Mouse (Mus musculus) midbrain, postnatal 0 days (tissue): ENCODE data around the gene Pilrb2. TPM values are rescaled to one million over a fixed set of nuclear protein-coding genes. Genes with fewer than 3 reads are reported as not detected.
"Not testable (repeated sequence)": the region's sequence is repeated elsewhere in the genome, so short reads cannot be mapped to it uniquely, and the experiment has no call there.

Experiments
- ATAC-seq: fragments of 200-750 bp; cut with Nextera tagmentation; 2 replicates; pipeline ENCODE4 v1.8.0; 2017; ENCODE audit warnings: moderate number of reproducible peaks, mild to moderate bottlenecking, moderate TSS enrichment, moderate library complexity; ENCODE audit not compliant: low FRiP score
- DNase-seq: peaks from one replicate; pipeline ENCODE4 v3.0.0-alpha.2; 2015; ENCODE audit warnings: low spot score
- H3K27ac ChIP-seq: fragments of 300-500 bp; sonication (generic); 2 replicates; pipeline ENCODE4 v1.5.1; 2014; ENCODE audit warnings: low read depth, mild to moderate bottlenecking, low read length, mixed read lengths
- H3K27me3 ChIP-seq: fragments of 300-500 bp; sonication (generic); 2 replicates; pipeline ENCODE4 v1.6.1; 2014; ENCODE audit warnings: low read length, control low read depth, mixed read lengths; ENCODE audit not compliant: insufficient read depth
- H3K36me3 ChIP-seq: fragments of 300-500 bp; sonication (generic); 2 replicates; pipeline ENCODE4 v1.6.1; 2014; ENCODE audit warnings: low read length, control low read depth, mixed read lengths; ENCODE audit not compliant: insufficient read depth
- H3K4me1 ChIP-seq: fragments of 300-500 bp; sonication (generic); 2 replicates; pipeline ENCODE4 v1.6.1; 2014; ENCODE audit warnings: mild to moderate bottlenecking, control low read depth, antibody characterized with exemption, low read length, mixed read lengths; ENCODE audit not compliant: insufficient read depth
- H3K4me2 ChIP-seq: fragments of 300-500 bp; sonication (generic); 2 replicates; pipeline ENCODE4 v1.6.1; 2014; ENCODE audit warnings: low read depth, mild to moderate bottlenecking, low read length, mixed read lengths; ENCODE audit not compliant: poor library complexity, severe bottlenecking
- H3K4me3 ChIP-seq: fragments of 300-500 bp; sonication (generic); 2 replicates; pipeline ENCODE4 v1.5.1; 2014; ENCODE audit warnings: low read depth, mild to moderate bottlenecking, low read length, moderate library complexity
- H3K9ac ChIP-seq: fragments of 300-500 bp; sonication (generic); replicated peaks from 2 replicates; pipeline ENCODE4 v1.6.1; 2014; ENCODE audit warnings: mild to moderate bottlenecking, low read length, moderate library complexity, mixed read lengths; ENCODE audit not compliant: poor library complexity, severe bottlenecking
- H3K9me3 ChIP-seq: fragments of 300-500 bp; sonication (generic); 2 replicates; pipeline ENCODE4 v1.6.1; 2016; ENCODE audit warnings: low read length, control low read depth
- CTCF ChIP-seq: IDR thresholded peaks from 2 replicates; pipeline ENCODE4 v1.5.1; 2016; ENCODE audit warnings: antibody characterized with exemption, mild to moderate bottlenecking
- WGBS: fragments of 180-500 bp; shearing (Covaris S2); extraction: QIAGEN DNeasy Blood & Tissue Kit; methylation state at CpG from one replicate; pipeline ENCODE4 v1.1.7; 2014; 5-methylcytosine and 5-hydroxymethylcytosine counted together
- polyA plus RNA-seq: library from polyadenylated mRNA; unstranded; fragments of >200 nt; fragmentation: Nextera tagmentation; extraction: Ambion mirVana; gene quantifications from 2 replicates; pipeline ENCODE4 v1.2.1, GENCODE M21; 2015
- total RNA-seq: library from RNA; depleted of rRNA; stranded (reverse); fragments of >200 nt; gene quantifications from 2 replicates; pipeline ENCODE4 v1.2.3, GENCODE M21; 2014

Pilrb2 gene
- total and polyA plus RNA-seq, 2 experiments from 2014 or later: 0.16 TPM; not detected in 1

- 89% methylated on average over 2 of the region's 2 CpGs for WGBS
- H3K4me3 ChIP-seq, H3K4me2 ChIP-seq, H3K9ac ChIP-seq, ATAC-seq, H3K4me1 ChIP-seq, H3K27me3 ChIP-seq, H3K27ac ChIP-seq, H3K36me3 ChIP-seq, DNase-seq, H3K9me3 ChIP-seq: not testable (repeated sequence)
Measured at GRCm38 (mm10) chr5:137857960-137858710, 13.5 kb downstream of the Pilrb2 start, which contains the start of gene Pilrb1. TSS of gene Pilrb1 (minus strand) at chr5:137858106.

- not testable (repeated sequence) for H3K27me3 ChIP-seq, H3K36me3 ChIP-seq
Measured at GRCm38 (mm10) chr5:137856870-137857269, 14.7 kb downstream of the Pilrb2 start.

GRCm38 (mm10) chr5:137854907-137855306, 16.7 kb downstream of the Pilrb2 start:
- not testable (repeated sequence) for ATAC-seq, H3K4me2 ChIP-seq, H3K27me3 ChIP-seq, H3K9ac ChIP-seq, H3K4me3 ChIP-seq, H3K36me3 ChIP-seq, H3K4me1 ChIP-seq, DNase-seq, H3K27ac ChIP-seq, H3K9me3 ChIP-seq
- 69% methylated on average over 3 of the region's 3 CpGs for WGBS

More at GRCm38 (mm10) chr5:137856870-137857269, 14.7 kb downstream of the Pilrb2 start:
- H3K4me3 ChIP-seq, H3K4me2 ChIP-seq, H3K9me3 ChIP-seq, DNase-seq, ATAC-seq, H3K4me1 ChIP-seq, H3K27ac ChIP-seq, H3K9ac ChIP-seq: not testable (repeated sequence)
- 78% methylated on average over 4 of the region's 5 CpGs for WGBS

GRCm38 (mm10) chr5:137850313-137850712, 21.3 kb downstream of the Pilrb2 start:
- not testable (repeated sequence) for H3K27ac ChIP-seq, H3K9me3 ChIP-seq, H3K4me2 ChIP-seq, H3K4me3 ChIP-seq, DNase-seq, H3K4me1 ChIP-seq, H3K27me3 ChIP-seq, ATAC-seq, H3K9ac ChIP-seq, H3K36me3 ChIP-seq
- WGBS: 95% methylated on average over 1 of the region's 1 CpGs

GRCm38 (mm10) chr5:137837110-137837509, 34.5 kb downstream of the Pilrb2 start:
- H3K36me3 ChIP-seq, H3K4me2 ChIP-seq, H3K9me3 ChIP-seq, DNase-seq, H3K9ac ChIP-seq, H3K27me3 ChIP-seq, H3K4me3 ChIP-seq, H3K27ac ChIP-seq, ATAC-seq, H3K4me1 ChIP-seq: not testable (repeated sequence)

GRCm38 (mm10) chr5:137836611-137837010, 35.0 kb downstream of the Pilrb2 start:
- Histone ChIP-seq H3K27ac (no peak overlapping the region), H3K4me3 (no peak overlapping the region), H3K36me3 (no peaks in the 10 kb centered on the region), H3K9me3 (no peaks in the 10 kb centered on the region), H3K4me2 (no peak overlapping the region), H3K27me3 (no peaks in the 10 kb centered on the region), H3K4me1 (no peaks in the 10 kb centered on the region), H3K9ac (no peak overlapping the region)
- no peak for TF ChIP-seq CTCF
- ATAC-seq (no peak), DNase-seq (no peak)

- DNase-seq, H3K27me3 ChIP-seq, H3K4me3 ChIP-seq, H3K4me1 ChIP-seq, H3K36me3 ChIP-seq, H3K4me2 ChIP-seq, H3K27ac ChIP-seq, ATAC-seq, H3K9me3 ChIP-seq, H3K9ac ChIP-seq: not testable (repeated sequence)
- 73% methylated on average over 2 of the region's 2 CpGs for WGBS
Measured at GRCm38 (mm10) chr5:137835966-137836520, 35.6 kb downstream of the Pilrb2 start, which contains the start of gene Pilra. TSS of gene Pilra (minus strand) at chr5:137836281.
